Mouse (Mus musculus) heart, postnatal 36 days (tissue): ENCODE measurements around the gene Gm43191. TPM values are rescaled to one million over a fixed set of nuclear protein-coding genes. Genes with fewer than 3 reads are reported as not detected.

Experiments
- DNase-seq, 2 experiments: peaks; one replicate each; pipeline ENCODE4 v3.0.0; 2021 to 2022
- intact Hi-C: fragments of 180-260 bp; cut with DNase I; formaldehyde crosslinking; loops from one replicate; pipeline ENCODE4 v1.15.1; 2025
- total RNA-seq, 2 experiments: library from RNA; stranded (reverse); gene quantifications; 2 replicates each; pipeline ENCODE4 v1.2.3; 2021

The Gm43191 gene
- total RNA-seq, 2 experiments from 2014 or later: not detected

DNA sequence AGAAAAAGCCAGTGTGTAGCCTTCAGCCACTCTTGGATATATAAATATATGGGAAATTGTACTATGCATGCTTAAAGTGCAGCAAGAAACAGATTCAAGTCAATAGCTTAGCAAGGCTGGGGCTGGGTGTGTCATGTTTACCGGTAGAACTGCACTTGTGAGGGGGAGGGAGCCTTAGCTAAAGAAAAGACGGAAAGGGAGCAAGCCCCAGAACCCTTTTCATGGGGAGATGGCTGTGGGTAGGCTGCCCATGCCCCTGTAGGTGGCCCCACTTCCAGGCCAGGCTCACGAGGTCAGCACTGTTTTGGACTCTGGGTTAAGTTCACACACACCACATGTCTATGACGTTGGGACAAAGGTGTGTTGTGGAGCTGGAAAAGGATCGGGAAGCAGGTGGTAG lies 45.3 kb downstream of the Gm43191 start:
- intact Hi-C loops: loop anchor here (5.0 kb wide), 1 partner anchor 38 kb away; no protein-coding TSS in a partner anchor
- no peak for DNase-seq

DNA sequence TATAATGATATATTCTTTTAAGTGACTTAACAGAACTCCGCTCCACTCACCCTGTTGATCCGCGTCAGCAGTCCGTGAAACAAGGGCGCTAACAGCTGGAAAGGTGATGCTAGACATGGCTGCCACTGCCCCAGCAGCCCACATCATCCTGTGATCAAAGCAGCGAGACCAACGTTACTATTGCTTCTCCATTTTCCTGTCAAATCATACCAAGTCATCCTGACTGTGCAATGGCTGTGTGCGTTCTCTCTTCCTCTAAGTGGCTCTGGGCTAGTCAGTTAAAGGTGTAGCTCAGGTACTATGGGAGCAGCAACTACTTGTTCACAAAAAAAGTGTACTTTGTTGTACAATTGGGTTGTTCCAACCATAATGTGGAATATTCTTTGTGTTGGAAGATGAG lies 46.2 kb downstream of the Gm43191 start:
- no peak for DNase-seq
- intact Hi-C loops: loop anchor here (5.0 kb wide), 1 partner anchor 38 kb away; no protein-coding TSS in a partner anchor

DNA sequence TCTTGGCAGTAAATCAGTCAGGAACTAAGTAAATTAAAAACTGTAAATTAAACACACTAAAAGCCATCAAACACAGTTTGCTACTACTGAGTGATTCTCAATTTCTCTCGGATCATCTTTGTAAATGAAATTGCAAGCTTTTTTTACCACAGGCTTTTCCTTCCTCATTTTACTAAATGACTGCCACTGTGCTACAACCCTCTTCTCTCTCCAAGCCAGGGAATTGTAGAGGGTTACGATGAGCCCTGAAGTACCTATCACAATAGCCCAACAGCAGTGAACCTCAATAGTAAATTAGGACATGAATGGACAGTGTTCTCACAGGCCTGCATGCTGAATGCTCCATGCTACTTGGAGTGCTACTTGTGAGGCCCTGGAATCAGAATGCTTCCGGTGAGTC lies 47.0 kb downstream of the Gm43191 start:
- DNase-seq: no peak
- intact Hi-C loops: no loop called here

DNA sequence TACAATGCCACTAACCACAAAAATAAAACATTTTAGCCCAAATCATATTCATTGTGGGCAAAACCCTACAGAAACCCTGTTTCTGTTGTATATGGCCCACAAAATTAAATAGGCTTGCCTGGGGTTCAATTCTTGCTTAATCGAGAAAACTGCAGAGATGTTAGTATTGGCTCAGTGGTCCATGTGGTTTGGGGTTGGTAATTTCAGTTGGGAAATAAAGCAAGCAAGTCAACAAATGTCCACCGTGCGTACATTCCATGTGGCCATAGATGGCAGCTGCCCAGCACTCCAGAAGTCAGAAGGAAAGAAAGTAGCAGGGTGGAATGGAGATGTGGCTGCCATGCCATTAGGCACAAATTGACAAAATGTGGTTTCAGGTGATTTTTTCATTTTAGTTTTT lies 48.1 kb downstream of the Gm43191 start:
- no peak for DNase-seq
- intact Hi-C loops: no loop called here

- intact Hi-C loops: no loop called here
- DNase-seq: no peak
Observed at GRCm38 (mm10) chr3:116631459-116631858, 49.6 kb downstream of the Gm43191 start.

DNA sequence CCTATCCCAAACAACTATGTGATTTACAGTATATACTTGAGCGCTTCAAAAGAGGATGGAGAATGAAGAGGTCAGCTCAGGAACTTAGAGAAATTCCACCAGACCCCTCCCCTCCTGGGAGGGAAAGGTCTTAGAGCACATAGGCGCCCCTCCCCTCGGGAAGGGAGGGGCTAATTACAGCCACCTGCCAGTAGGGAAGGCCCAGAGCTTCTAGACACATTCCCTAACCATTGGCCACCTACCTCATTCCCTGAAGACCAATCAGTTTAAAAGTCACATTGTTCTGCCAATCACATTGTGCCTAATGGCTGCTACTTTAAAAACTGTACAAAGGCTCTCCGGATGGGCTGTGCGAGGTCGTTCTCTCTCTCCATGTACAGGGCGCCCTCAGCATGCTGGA lies 58.4 kb downstream of the Gm43191 start:
- intact Hi-C loops: no loop called here
- no peak for DNase-seq

GRCm38 (mm10) chr3:116620636-116621370 lies 60.3 kb downstream of the Gm43191 start:
- intact Hi-C loops: no loop called here
- DNase-seq: no peak

DNA sequence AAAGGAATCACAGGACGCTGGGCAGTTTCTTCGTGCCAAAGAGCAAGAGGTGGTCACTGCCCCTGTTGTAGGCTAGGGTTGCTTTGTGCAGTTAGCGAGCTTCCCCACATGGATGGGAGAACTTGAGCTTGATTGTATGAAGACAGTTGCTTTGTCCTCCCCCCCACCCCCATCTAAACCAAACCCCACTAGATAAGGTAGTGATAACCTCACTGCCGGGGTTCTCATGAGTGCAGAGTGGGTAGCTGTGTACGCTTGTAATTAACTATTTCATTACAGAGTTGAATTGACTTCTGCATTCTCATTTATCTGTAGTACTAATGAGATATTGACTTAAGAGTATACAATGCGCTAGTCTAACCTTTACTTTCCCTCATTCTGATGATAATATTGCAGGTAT lies 62.2 kb downstream of the Gm43191 start:
- intact Hi-C loops: no loop called here
- DNase-seq: no peak

GRCm38 (mm10) chr3:116615318-116616068 lies 65.6 kb downstream of the Gm43191 start:
- no peak for DNase-seq
- intact Hi-C loops: no loop called here

GRCm38 (mm10) chr3:116614295-116614892 lies 66.7 kb downstream of the Gm43191 start, which contains the start of gene Trmt13:
Gene Trmt13 (minus strand): TSS chr3:116614587.
- no peak for DNase-seq
- intact Hi-C loops: no loop called here

DNA sequence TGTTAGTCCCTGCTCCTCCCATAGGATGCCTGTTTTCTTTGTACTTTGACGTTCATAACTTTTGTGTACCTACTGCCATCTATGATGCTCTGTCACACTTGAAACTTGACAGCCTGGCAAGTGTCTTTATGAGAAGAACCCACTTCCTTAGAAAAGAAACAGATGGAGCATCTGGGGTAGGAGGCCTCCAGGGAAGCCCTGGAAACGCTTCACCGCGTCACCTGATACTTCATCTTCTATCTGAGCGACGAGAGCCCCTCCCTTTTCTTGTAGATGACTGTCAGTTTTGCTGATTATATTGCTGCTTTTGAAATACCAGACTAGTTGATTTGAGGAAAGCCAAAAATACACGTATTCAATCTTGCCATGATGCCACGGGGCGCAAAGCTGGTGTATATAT lies 76.5 kb downstream of the Gm43191 start:
- intact Hi-C loops: no loop called here
- no peak for DNase-seq

DNA sequence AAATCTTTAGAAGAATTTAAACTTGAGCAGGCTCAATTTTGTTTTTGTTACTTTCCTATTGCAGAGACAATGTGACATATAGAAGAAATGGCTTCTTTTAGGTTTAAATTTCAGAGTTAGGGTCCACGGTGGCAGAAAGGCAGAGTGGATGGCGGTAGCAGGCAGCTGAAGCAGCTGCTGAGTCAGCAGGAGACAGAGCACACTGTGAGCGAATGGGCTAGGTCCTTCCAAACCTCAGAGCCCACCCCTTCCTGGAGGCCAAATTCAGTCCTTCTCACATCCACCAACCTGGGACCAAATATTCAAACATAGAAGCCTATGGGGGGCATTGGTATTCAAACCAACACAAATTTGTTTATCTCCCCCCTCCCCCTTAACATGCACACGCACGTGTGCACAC lies 79.3 kb downstream of the Gm43191 start:
- intact Hi-C loops: no loop called here
- no peak for DNase-seq

- intact Hi-C loops: no loop called here
- DNase-seq: no peak
Observed at GRCm38 (mm10) chr3:116601005-116601404, 80.1 kb downstream of the Gm43191 start.

DNA sequence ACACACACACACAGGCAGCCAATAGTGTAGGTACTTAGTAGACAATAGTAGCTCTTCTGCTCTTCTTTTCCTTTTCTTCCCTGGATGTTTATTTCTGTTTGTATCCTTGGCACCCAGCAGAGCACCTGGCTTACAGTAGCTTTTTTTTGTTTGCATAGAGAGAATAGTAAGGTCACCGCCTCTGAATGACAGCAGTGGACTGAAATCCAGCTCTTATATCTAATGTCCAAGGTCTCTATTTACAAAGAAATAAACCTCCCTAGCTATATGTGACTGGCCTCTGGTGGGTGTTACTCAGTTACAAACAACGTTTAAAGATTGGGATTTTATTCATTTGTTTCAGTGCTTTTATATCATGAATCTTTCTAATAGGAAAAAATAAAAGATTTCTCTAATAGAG lies 81.4 kb downstream of the Gm43191 start:
- intact Hi-C loops: loop anchor here (5.0 to 10.0 kb wide), 3 partner anchors 38 to 575 kb away; no protein-coding TSS in a partner anchor
- no peak for DNase-seq

GRCm38 (mm10) chr3:116595603-116595991 lies 85.5 kb downstream of the Gm43191 start:
- no peak for DNase-seq
- intact Hi-C loops: loop anchor here (1.0 to 10.0 kb wide), 6 partner anchors 42 to 571 kb away; partner anchors contain the start of genes Mfsd14a and Rtca

- intact Hi-C loops: loop anchor here (1.0 to 10.0 kb wide), 7 partner anchors 42 to 570 kb away; partner anchors contain the start of genes Mfsd14a and Rtca
Observed at GRCm38 (mm10) chr3:116594728-116595602, 86.1 kb downstream of the Gm43191 start, which contains the start of gene Sass6. Gene Sass6 (plus strand): TSS chr3:116594982.

GRCm38 (mm10) chr3:116594076-116594727 lies 86.9 kb downstream of the Gm43191 start:
- no peak for DNase-seq
- intact Hi-C loops: loop anchor here (1.0 to 10.0 kb wide), 5 partner anchors 85 to 569 kb away; partner anchors contain the start of gene Rtca

More at GRCm38 (mm10) chr3:116594728-116595602, 86.1 kb downstream of the Gm43191 start, which contains the start of gene Sass6:
- peak; percentile 96 to 100 for DNase-seq
